Mouse (Mus musculus) kidney, adult 9 months (tissue): Measurements from ENCODE around the gene Rpl6.

ENCODE experiments used
- DNase-seq: peaks from one replicate; pipeline ENCODE4 v3.0.0; 2022

Gene Rpl6

GRCm38 (mm10) chr5:121204132-121205089, at the start of gene Rpl6:
Rpl6 (plus strand) TSS chr5:121204481.
- peak; percentile 89 for DNase-seq

DNA sequence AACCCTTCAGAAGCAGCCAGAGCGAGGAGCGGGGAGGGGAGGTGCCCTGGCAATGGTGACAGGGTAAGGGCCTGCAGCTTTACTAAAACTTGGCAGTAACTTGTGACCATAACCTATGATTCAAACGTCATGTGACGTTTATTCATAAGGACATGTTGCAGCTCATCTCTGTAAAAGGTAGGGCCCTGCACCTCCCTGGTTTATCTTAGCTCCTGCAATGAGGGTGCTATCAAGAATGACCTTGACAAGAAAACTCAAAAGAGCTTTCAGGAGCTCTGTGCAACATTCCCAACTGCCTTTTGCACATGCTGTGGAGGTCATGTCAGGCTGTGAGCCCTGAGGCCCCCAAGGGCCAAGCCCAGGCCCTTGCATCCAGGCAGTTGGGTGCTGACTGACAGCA, 48.2 kb upstream of the Rpl6 start:
- DNase-seq: no peak

- no peak for DNase-seq
Measured at GRCm38 (mm10) chr5:121157017-121157416, 47.3 kb upstream of the Rpl6 start.

DNA sequence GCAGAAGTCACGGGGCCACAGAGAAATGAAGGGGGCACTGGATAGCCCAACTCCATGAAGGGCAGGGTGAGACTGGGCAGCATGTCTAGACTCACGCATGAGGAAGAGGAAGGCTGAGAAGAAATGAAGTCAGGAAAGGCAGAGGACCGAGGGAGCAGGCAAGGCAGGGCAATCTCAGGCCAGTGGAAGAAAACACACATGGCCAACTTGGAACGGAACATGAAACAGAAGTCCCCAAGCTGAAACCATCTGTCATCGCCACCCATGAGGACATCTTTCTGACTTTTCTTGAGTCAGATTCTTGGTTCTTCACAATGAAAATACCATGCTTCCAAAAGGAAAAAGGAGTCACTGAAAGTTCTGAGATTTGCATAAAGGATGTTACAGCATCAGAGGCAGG, 46.8 kb upstream of the Rpl6 start:
- DNase-seq: no peak

GRCm38 (mm10) chr5:121158966-121159365, 45.3 kb upstream of the Rpl6 start:
- no peak for DNase-seq

- DNase-seq: no peak
Measured at GRCm38 (mm10) chr5:121162285-121162684, 42.0 kb upstream of the Rpl6 start.

DNA sequence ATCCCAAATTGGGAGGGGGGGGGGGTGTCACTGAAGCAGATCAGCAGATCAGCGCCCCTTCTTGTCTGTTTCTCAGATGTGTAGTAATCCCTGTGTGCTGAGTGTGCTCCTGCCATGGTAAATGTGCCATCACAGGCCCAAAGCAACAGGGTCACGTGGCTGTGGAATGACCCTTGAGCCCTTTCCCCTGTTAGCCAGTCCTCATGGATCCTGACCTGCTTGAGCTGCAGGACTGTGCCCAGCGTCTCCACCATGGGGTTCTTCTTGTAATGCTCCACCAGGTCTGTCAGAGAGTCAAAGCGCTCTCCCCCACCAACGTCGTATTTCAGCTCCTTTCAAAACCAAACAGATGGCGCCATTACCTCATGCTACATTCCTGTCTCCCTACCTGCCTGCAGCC, 41.4 kb upstream of the Rpl6 start:
- peak; percentile 89 for DNase-seq

GRCm38 (mm10) chr5:121166884-121167283, 37.4 kb upstream of the Rpl6 start:
- DNase-seq: no peak

- no peak for DNase-seq
Measured at GRCm38 (mm10) chr5:121169588-121169987, 34.7 kb upstream of the Rpl6 start.

- peak; percentile 33 for DNase-seq
Measured at GRCm38 (mm10) chr5:121172835-121173234, 31.4 kb upstream of the Rpl6 start.

GRCm38 (mm10) chr5:121179077-121179857, 25.0 kb upstream of the Rpl6 start:
- no peak for DNase-seq

- DNase-seq: no peak
Measured at GRCm38 (mm10) chr5:121183269-121183668, 21.0 kb upstream of the Rpl6 start.

- no peak for DNase-seq
Measured at GRCm38 (mm10) chr5:121184375-121184774, 19.9 kb upstream of the Rpl6 start.

DNA sequence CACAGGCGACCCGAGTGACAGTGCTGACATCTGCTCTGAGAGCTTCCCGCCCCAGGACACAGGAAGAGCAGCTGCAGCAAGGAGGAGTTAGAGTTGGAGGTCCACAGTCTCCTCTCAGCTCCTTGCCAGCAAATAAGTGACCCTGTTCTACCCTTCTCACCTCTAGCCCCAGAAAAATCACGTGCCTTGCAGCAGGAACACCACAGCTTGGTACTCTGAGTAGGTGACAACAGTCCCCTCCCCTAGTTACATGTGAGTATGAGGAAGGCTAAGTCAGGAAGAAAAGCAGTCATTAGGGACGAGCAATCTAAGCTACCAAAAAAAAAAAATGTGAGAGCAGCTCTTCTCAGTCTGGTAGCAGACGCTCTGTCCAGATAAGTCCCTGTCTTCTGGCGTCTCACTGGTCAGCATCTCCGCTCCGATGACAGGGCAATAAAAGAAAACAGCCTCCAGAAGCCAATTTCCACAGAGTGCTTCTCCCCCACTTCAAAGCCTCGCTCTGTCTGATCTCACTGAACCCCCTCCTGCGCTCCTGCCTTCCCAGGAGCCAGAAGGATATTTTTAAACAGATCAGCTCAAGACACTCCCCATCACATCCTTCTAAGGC, 19.2 kb upstream of the Rpl6 start:
- peak; percentile 39 for DNase-seq

GRCm38 (mm10) chr5:121187580-121188001, 16.7 kb upstream of the Rpl6 start:
- DNase-seq: no peak

DNA sequence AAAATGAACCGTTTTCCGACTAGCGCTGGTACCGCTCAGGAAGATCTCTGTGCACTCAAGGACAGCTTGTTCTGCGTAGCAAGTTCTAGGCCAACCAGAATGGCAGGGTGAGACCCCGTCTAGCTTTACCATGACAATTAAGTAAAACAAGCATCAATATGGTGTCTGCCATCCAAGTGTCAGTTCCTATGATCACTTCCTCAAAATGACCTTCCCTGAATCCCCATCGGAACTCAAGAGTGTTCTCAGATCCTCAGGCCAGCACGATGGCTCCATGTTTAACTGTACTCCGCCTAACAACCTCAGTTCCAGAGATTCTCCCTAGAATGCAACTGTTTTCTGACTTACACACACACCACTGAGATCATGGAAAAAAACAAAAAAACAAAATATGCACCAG, 16.0 kb upstream of the Rpl6 start:
- no peak for DNase-seq

DNA sequence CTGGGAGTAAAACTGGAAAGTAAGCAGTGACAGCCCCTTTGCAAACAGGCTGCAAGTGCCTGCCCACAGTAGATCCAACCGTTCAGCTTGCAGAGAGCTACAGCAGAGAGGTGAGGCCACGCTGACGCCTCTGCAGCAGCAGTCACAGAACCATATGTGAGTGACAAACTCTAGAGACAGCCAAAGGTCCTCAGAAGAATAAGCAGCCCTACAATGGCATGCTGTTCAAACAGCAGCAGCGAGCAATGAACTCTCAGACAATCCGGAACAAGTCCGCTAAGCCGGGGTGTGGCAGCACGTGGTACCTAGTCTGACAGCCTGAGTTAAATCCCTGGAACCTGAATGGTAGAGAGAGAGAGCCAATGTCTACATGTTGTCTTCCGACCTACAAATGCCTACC, 15.1 kb upstream of the Rpl6 start:
- no peak for DNase-seq

DNA sequence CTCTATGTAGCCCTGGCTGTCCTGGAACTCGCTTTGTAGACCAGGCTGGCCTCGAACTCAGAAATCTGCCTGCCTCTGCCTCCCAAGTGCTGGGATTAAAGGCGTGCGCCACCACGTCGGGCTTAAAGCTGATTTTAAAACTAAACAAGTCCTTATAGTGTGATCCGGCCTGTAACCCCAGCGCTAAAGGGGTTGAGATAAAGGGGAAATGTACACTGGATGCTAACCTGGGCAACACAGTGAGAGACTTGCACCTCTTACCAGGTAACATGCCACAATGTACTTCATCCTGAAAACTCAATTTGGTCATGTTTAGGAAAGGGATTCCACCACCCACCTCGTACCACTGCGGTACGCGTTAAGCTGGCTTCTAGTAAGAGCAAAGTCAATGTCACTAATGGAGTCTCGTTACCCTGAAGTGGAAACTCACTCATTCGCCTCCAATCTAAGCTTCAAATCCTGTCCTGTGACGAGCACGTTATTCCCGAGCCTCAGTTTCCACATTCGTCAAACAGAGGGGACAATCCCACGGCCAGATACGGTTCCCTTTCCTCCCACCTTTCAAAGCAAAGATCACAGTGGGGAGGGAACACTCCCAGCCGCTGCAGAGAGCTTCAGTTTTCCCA, 14.0 kb upstream of the Rpl6 start:
- peak; percentile 14 for DNase-seq

DNA sequence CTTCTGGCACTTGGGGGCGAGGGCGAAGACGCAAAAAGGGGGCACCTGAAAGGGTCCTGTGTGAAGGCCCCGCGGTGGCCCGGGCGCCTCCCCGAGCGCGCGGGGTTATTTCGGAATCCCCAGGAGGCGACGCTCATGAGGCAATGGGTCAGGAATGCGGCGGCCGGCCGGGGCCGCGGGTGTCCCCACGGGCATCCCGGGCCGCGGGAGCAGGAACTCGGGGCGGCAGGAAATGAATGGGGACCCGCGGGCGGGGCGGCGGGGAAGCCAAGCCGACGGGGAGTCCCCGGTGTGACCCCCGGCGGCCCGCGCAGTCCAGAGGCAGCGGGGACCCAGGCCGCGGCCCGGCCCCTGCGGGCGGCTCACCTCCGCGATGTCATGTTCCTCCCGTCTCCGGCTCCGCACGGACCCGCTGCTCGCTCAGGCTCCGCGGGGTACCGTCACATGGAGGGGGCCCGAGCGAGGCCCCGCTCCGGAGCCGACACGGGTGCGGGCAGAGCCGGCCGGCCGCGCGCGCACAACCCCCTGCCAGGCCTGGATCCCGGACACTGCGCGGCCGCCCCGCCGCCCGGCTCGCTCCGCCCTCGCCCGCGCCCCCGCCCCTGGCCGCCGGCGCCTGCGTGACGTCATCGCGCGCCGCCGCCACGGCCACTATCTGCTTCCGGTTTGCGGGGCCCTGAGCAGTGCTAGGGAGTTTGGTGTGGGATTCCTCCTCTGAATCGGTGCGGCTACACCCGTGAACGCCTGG, 13.3 kb upstream of the Rpl6 start, which contains the start of gene Ptpn11:
TSS of gene Ptpn11 (minus strand) at position 562 of the 748 bp plus-strand sequence.
- DNase-seq: peak; percentile 80

GRCm38 (mm10) chr5:121191584-121191906, 12.7 kb upstream of the Rpl6 start:
- no peak for DNase-seq

GRCm38 (mm10) chr5:121194173-121194572, 10.1 kb upstream of the Rpl6 start:
- no peak for DNase-seq

DNA sequence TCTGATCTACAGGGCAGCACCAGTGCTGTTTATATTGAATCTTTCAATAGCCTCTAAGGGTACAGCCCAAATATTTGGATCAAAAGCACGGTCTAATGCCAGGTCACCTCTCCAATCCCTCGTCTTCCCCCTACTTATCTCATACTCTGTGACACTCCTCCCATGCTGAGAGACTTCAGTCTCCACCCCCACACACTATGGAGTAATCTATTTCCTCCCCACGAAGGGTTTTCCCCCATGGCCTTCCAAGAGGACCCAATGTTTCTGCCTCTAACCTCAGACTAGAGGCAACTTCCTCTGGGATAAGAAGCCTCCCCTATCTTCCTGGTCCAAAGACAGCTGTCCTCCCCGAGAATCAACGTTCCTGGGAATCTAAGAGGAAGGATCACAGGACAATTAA, 7.5 kb upstream of the Rpl6 start:
- DNase-seq: no peak
